Mouse (Mus musculus): ENCODE measurements around the gene Gm28048. TPM values are rescaled to one million over a fixed set of nuclear protein-coding genes. Genes with fewer than 3 reads are reported as not detected.

Gene Gm28048
- polyA plus RNA-seq, 1 experiment from 2014 or later, result 6.9 TPM

GRCm38 (mm10) chr11:22836269-22836668, 145.6 kb downstream of the Gm28048 start:
- ATAC-seq (ENCODE audit: insufficient number of reproducible peaks, low FRiP score, low TSS enrichment, low read depth) (no peak), DNase-seq (ENCODE audit: low spot score) (no peak)
- no peak overlapping the region for H3K4me3 ChIP-seq (ENCODE audit: low read depth, low read length)
- no peaks in the 10 kb centered on the region for H3K9me3 ChIP-seq (ENCODE audit: control insufficient read depth, low read length)
- H3K36me3 ChIP-seq (ENCODE audit: control insufficient read depth, insufficient read depth, low read length), result no peaks in the 10 kb centered on the region
- no peak overlapping the region for H3K9ac ChIP-seq (ENCODE audit: low read length)
- 91% methylated on average over 10 of the region's 10 CpGs for WGBS
- H3K27ac ChIP-seq (replicated peaks; ENCODE audit: low read depth, low read length), result no peak overlapping the region
- no peaks in the 10 kb centered on the region for H3K27me3 ChIP-seq (ENCODE audit: control insufficient read depth, insufficient read depth, low read length)
- no peaks in the 10 kb centered on the region for H3K4me1 ChIP-seq (ENCODE audit: control insufficient read depth, insufficient read depth, low read length)
- no peak overlapping the region for H3K4me2 ChIP-seq (ENCODE audit: low read depth, severe bottlenecking)

- Histone ChIP-seq H3K4me2 (ENCODE audit: low read depth, severe bottlenecking) (no peak overlapping the region), H3K36me3 (ENCODE audit: control insufficient read depth, insufficient read depth, low read length) (no peaks in the 10 kb centered on the region), H3K4me1 (ENCODE audit: control insufficient read depth, insufficient read depth, low read length) (no peaks in the 10 kb centered on the region), H3K9me3 (ENCODE audit: control insufficient read depth, low read length) (no peaks in the 10 kb centered on the region), H3K27ac (replicated peaks; ENCODE audit: low read depth, low read length) (no peak overlapping the region), H3K27me3 (ENCODE audit: control insufficient read depth, insufficient read depth, low read length) (no peaks in the 10 kb centered on the region), H3K9ac (ENCODE audit: low read length) (no peak overlapping the region), H3K4me3 (ENCODE audit: low read depth, low read length) (no peak overlapping the region)
- WGBS, result 84% methylated on average over 4 of the region's 4 CpGs
- ATAC-seq (ENCODE audit: insufficient number of reproducible peaks, low FRiP score, low TSS enrichment, low read depth), result no peak
- no peak for DNase-seq (ENCODE audit: low spot score)
Measured at GRCm38 (mm10) chr11:22832600-22832999, 149.3 kb downstream of the Gm28048 start.

- H3K27me3 ChIP-seq (ENCODE audit: control insufficient read depth, insufficient read depth, low read length), result no peaks in the 10 kb centered on the region
- H3K27ac ChIP-seq (replicated peaks; ENCODE audit: low read depth, low read length), result no peak overlapping the region
- H3K9ac ChIP-seq (ENCODE audit: low read length), result no peak overlapping the region
- ATAC-seq (ENCODE audit: insufficient number of reproducible peaks, low FRiP score, low TSS enrichment, low read depth) (no peak), DNase-seq (ENCODE audit: low spot score) (no peak)
- H3K4me1 ChIP-seq (ENCODE audit: control insufficient read depth, insufficient read depth, low read length), result no peaks in the 10 kb centered on the region
- no peak overlapping the region for H3K4me3 ChIP-seq (ENCODE audit: low read depth, low read length)
- no peaks in the 10 kb centered on the region for H3K9me3 ChIP-seq (ENCODE audit: control insufficient read depth, low read length)
- H3K4me2 ChIP-seq (ENCODE audit: low read depth, severe bottlenecking), result no peak overlapping the region
- WGBS, result 88% methylated on average over 11 of the region's 11 CpGs
- no peaks in the 10 kb centered on the region for H3K36me3 ChIP-seq (ENCODE audit: control insufficient read depth, insufficient read depth, low read length)
Measured at GRCm38 (mm10) chr11:22831916-22832315, 150.0 kb downstream of the Gm28048 start.

DNA sequence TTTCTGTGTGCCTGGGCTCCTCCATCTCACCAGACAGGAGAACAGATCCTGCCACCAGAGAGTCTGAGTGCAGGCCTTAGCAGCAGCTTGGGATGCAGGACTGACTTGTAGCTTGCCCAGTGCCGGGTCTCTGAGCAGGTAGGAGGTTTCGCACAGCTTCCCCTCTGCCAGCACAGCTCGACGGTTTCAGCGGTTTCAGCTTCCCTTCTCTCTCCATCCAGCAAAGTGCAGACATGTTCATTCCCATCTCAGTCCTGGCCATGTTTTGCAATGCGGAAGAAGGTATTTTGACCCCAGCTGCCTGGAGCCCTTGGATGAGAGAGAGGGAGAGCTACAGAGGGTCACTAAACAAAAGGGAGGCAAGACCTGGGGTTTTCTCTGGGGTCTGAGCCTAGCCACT, 151.2 kb downstream of the Gm28048 start:
- Histone ChIP-seq H3K27me3 (ENCODE audit: control insufficient read depth, insufficient read depth, low read length) (no peaks in the 10 kb centered on the region), H3K9me3 (ENCODE audit: control insufficient read depth, low read length) (no peaks in the 10 kb centered on the region), H3K36me3 (ENCODE audit: control insufficient read depth, insufficient read depth, low read length) (no peaks in the 10 kb centered on the region), H3K4me1 (ENCODE audit: control insufficient read depth, insufficient read depth, low read length) (no peaks in the 10 kb centered on the region), H3K4me3 (ENCODE audit: low read depth, low read length) (no peak overlapping the region), H3K27ac (replicated peaks; ENCODE audit: low read depth, low read length) (no peak overlapping the region), H3K9ac (ENCODE audit: low read length) (no peak overlapping the region), H3K4me2 (ENCODE audit: low read depth, severe bottlenecking) (no peak overlapping the region)
- ATAC-seq (ENCODE audit: insufficient number of reproducible peaks, low FRiP score, low TSS enrichment, low read depth) (no peak), DNase-seq (ENCODE audit: low spot score) (no peak)
- 84% methylated on average over 6 of the region's 6 CpGs for WGBS

GRCm38 (mm10) chr11:22830179-22830611, 151.7 kb downstream of the Gm28048 start:
- no peak for ATAC-seq (ENCODE audit: insufficient number of reproducible peaks, low FRiP score, low TSS enrichment, low read depth)
- H3K4me1 ChIP-seq (ENCODE audit: control insufficient read depth, insufficient read depth, low read length), result no peaks in the 10 kb centered on the region
- 83% methylated on average over 5 of the region's 5 CpGs for WGBS

DNA sequence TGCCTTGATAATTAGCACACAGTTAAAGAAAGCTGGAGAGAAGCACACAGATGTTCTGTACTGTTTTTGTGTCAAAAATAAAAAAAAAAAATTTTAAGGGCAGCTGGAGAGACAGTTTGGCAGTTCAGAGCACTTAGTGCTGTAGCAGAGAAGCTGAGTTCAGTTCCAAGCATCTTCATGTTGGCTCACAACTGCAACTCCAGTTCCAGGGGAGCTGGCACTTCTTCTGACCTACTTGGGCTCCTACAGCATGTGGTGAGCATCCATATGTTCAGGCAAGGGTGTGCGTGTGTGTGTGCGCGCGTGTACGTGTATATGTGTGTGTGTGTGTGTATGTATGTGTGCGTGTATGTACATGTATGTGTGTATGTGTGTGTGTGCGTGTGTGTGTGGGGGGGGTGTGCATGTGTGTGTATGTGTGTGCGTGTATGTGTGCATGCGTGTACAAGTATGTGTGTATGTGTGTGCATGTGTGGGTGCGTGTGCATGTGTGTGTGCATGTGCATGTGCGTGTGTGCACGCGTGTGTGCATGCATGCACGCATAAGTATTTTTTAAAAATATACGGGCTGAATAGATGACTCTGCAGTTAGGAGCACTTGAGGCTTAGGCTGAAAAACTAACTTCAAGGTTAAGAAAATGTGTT, 152.8 kb downstream of the Gm28048 start:
- no peak for ATAC-seq (ENCODE audit: insufficient number of reproducible peaks, low FRiP score, low TSS enrichment, low read depth)
- H3K27me3 ChIP-seq (ENCODE audit: control insufficient read depth, insufficient read depth, low read length), result no peaks in the 10 kb centered on the region
- H3K9me3 ChIP-seq (ENCODE audit: control insufficient read depth, low read length), result no peaks in the 10 kb centered on the region
- no peak overlapping the region for H3K9ac ChIP-seq (ENCODE audit: low read length)
- no peak for DNase-seq (ENCODE audit: low spot score)
- H3K36me3 ChIP-seq (ENCODE audit: control insufficient read depth, insufficient read depth, low read length), result no peaks in the 10 kb centered on the region
- WGBS, result 96% methylated on average over 15 of the region's 15 CpGs
- no peak overlapping the region for H3K4me3 ChIP-seq (ENCODE audit: low read depth, low read length)
- no peaks in the 10 kb centered on the region for H3K4me1 ChIP-seq (ENCODE audit: control insufficient read depth, insufficient read depth, low read length)
- no peak overlapping the region for H3K27ac ChIP-seq (replicated peaks; ENCODE audit: low read depth, low read length)
- no peak overlapping the region for H3K4me2 ChIP-seq (ENCODE audit: low read depth, severe bottlenecking)

More at GRCm38 (mm10) chr11:22830179-22830611, 151.7 kb downstream of the Gm28048 start:
- Histone ChIP-seq H3K9me3 (ENCODE audit: control insufficient read depth, low read length) (no peaks in the 10 kb centered on the region), H3K36me3 (ENCODE audit: control insufficient read depth, insufficient read depth, low read length) (no peaks in the 10 kb centered on the region), H3K9ac (ENCODE audit: low read length) (no peak overlapping the region), H3K4me3 (ENCODE audit: low read depth, low read length) (no peak overlapping the region), H3K27ac (replicated peaks; ENCODE audit: low read depth, low read length) (no peak overlapping the region), H3K27me3 (ENCODE audit: control insufficient read depth, insufficient read depth, low read length) (no peaks in the 10 kb centered on the region), H3K4me2 (ENCODE audit: low read depth, severe bottlenecking) (no peak overlapping the region)
- no peak for DNase-seq (ENCODE audit: low spot score)

- H3K9ac ChIP-seq (ENCODE audit: low read length), result no peak overlapping the region
- H3K9me3 ChIP-seq (ENCODE audit: control insufficient read depth, low read length), result no peaks in the 10 kb centered on the region
- 87% methylated on average over 4 of the region's 4 CpGs for WGBS
- no peaks in the 10 kb centered on the region for H3K4me1 ChIP-seq (ENCODE audit: control insufficient read depth, insufficient read depth, low read length)
- ATAC-seq (ENCODE audit: insufficient number of reproducible peaks, low FRiP score, low TSS enrichment, low read depth) (no peak), DNase-seq (ENCODE audit: low spot score) (no peak)
- H3K27me3 ChIP-seq (ENCODE audit: control insufficient read depth, insufficient read depth, low read length), result no peaks in the 10 kb centered on the region
- H3K4me3 ChIP-seq (ENCODE audit: low read depth, low read length), result no peak overlapping the region
- no peaks in the 10 kb centered on the region for H3K36me3 ChIP-seq (ENCODE audit: control insufficient read depth, insufficient read depth, low read length)
- no peak overlapping the region for H3K27ac ChIP-seq (replicated peaks; ENCODE audit: low read depth, low read length)
- H3K4me2 ChIP-seq (ENCODE audit: low read depth, severe bottlenecking), result no peak overlapping the region
Measured at GRCm38 (mm10) chr11:22827514-22828080, 154.3 kb downstream of the Gm28048 start.

DNA sequence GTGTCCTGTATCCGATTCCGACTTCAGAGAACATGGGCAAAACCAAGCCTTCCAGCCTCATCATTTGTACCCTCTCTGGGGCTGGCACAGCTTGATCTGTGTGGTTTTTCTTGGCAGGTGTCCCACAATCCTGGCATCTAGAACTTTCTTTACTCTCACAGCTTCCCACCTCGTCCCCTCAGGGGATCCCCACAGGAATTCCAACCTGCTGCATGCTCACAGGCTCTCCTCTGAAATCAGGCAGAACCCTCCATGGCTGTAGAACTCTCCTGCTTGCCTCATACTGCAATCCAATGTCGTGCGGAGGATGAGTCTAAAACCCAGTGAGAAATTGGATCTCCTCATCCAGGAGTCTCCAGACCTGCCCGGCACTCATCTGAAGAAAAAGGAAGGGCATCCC, 155.2 kb downstream of the Gm28048 start:
- Histone ChIP-seq H3K27me3 (ENCODE audit: control insufficient read depth, insufficient read depth, low read length) (no peaks in the 10 kb centered on the region), H3K4me3 (ENCODE audit: low read depth, low read length) (no peak overlapping the region), H3K27ac (replicated peaks; ENCODE audit: low read depth, low read length) (no peak overlapping the region), H3K9ac (ENCODE audit: low read length) (no peak overlapping the region), H3K4me2 (ENCODE audit: low read depth, severe bottlenecking) (no peak overlapping the region), H3K36me3 (ENCODE audit: control insufficient read depth, insufficient read depth, low read length) (no peaks in the 10 kb centered on the region), H3K9me3 (ENCODE audit: control insufficient read depth, low read length) (no peaks in the 10 kb centered on the region), H3K4me1 (ENCODE audit: control insufficient read depth, insufficient read depth, low read length) (no peaks in the 10 kb centered on the region)
- ATAC-seq (ENCODE audit: insufficient number of reproducible peaks, low FRiP score, low TSS enrichment, low read depth) (no peak), DNase-seq (ENCODE audit: low spot score) (no peak)
- WGBS, result 91% methylated on average over 6 of the region's 6 CpGs

DNA sequence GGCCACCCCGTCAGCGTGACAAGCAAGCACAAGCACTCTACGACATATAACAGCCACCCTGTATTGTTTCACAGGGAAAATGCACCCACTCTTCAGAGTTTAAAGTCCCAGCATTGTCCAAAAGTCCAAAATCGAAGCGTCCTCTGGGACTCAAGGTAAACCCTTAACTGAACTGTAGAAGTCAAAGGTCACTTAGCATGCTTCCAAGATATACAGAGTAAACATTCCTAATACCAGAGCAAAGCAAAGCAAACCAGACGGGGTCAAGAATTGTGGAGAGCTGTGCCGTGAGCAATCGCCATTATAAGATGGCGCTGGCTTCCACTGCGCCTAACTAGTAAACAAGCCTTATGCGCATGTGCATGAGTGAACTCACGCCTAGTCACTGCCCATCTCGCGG, 155.8 kb downstream of the Gm28048 start:
- no peak for DNase-seq (ENCODE audit: low spot score)
- ATAC-seq (ENCODE audit: insufficient number of reproducible peaks, low FRiP score, low TSS enrichment, low read depth), result no peak
- Histone ChIP-seq H3K27ac (replicated peaks; ENCODE audit: low read depth, low read length) (no peak overlapping the region), H3K36me3 (ENCODE audit: control insufficient read depth, insufficient read depth, low read length) (no peaks in the 10 kb centered on the region), H3K4me1 (ENCODE audit: control insufficient read depth, insufficient read depth, low read length) (no peaks in the 10 kb centered on the region), H3K9me3 (ENCODE audit: control insufficient read depth, low read length) (no peaks in the 10 kb centered on the region), H3K9ac (ENCODE audit: low read length) (no peak overlapping the region), H3K27me3 (ENCODE audit: control insufficient read depth, insufficient read depth, low read length) (no peaks in the 10 kb centered on the region), H3K4me2 (ENCODE audit: low read depth, severe bottlenecking) (no peak overlapping the region), H3K4me3 (ENCODE audit: low read depth, low read length) (no peak overlapping the region)
- WGBS, result 93% methylated on average over 14 of the region's 14 CpGs

All from limb, embryonic 11.5 days (tissue).